15 mouse cellular contexts compared by ENCODE assay signal in the genomic region with DNA sequence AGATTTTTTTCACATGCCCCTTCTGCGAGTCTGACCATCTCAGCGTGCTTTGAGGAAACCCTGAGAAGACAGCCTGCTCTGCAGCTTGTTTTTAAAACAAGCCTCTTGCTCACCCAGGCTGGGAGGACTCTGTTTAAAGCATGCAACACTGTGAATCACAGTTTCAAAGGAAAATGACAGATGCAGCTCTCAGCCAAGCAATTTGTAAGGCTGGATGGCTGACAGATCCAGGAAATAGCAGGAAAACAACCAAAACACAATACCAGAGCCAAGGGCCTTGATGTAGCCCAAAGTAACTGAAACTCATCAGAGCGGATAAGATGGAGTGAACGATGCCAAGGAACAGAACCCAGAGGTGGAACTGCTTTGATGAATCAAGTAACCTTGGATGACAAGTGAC. TPM values are rescaled to one million over a fixed set of nuclear protein-coding genes. Genes with fewer than 3 reads are reported as not detected.
A peak's percentile ranks its signal among the peaks of the same experiment; 100 is the strongest.
DNase-seq lines count a peak whose midpoint lies in the region; ATAC-seq lines count a peak whose summit lies in the region.
"Had no signal": no experiment of that assay in that cellular context is flagged by ENCODE, and none has a peak within 500 bp of the region (broad histone marks: within the 10 kb centered on the region; RNA-seq: fewer than 3 reads in every experiment).

No protein-coding gene starts in this region.

- peaks cover 13% of the 10 kb centered on the region for H3K4me1 ChIP-seq in forebrain, embryonic 15.5 days
- H3K4me1 ChIP-seq in forebrain, embryonic 12.5 days = no peaks in the 10 kb centered on the region
- no peaks in the 10 kb centered on the region for H3K4me1 ChIP-seq in heart, embryonic 11.5 days (ENCODE audit: control insufficient read depth, insufficient read depth, low read length)
- H3K4me1 ChIP-seq: liver, embryonic 15.5 days; midbrain, embryonic 13.5 days had no signal

- H3K9ac ChIP-seq in forebrain, embryonic 15.5 days (replicated peaks) = no peak overlapping the region
- no peak overlapping the region for H3K9ac ChIP-seq in forebrain, embryonic 12.5 days
- H3K9ac ChIP-seq in heart, embryonic 11.5 days (ENCODE audit: low read depth, low read length) = no peak overlapping the region
- H3K9ac ChIP-seq: liver, embryonic 15.5 days; midbrain, embryonic 13.5 days had no signal

- no peaks in the 10 kb centered on the region for H3K36me3 ChIP-seq in forebrain, embryonic 15.5 days
- no peaks in the 10 kb centered on the region for H3K36me3 ChIP-seq in forebrain, embryonic 12.5 days (replicated peaks)
- H3K36me3 ChIP-seq in heart, embryonic 11.5 days (ENCODE audit: control insufficient read depth, insufficient read depth, low read length) = no peaks in the 10 kb centered on the region
- H3K36me3 ChIP-seq: liver, embryonic 15.5 days; midbrain, embryonic 13.5 days had no signal

- H3K4me2 ChIP-seq in forebrain, embryonic 15.5 days (replicated peaks) = no peak overlapping the region
- no peak overlapping the region for H3K4me2 ChIP-seq in forebrain, embryonic 12.5 days
- H3K4me2 ChIP-seq in heart, embryonic 11.5 days = no peak overlapping the region
- H3K4me2 ChIP-seq: liver, embryonic 15.5 days; midbrain, embryonic 13.5 days had no signal

- 37% methylated on average over 4 of the region's 4 CpGs for WGBS in forebrain, embryonic 15.5 days
- 77% methylated on average over 4 of the region's 4 CpGs for WGBS in forebrain, embryonic 12.5 days
- WGBS in heart, embryonic 11.5 days (ENCODE audit: insufficient replicate concordance) = 50% methylated on average over 4 of the region's 4 CpGs

- no peak overlapping the region for H3K4me3 ChIP-seq in forebrain, embryonic 15.5 days
- H3K4me3 ChIP-seq in forebrain, embryonic 12.5 days (replicated peaks) = no peak overlapping the region
- H3K4me3 ChIP-seq in heart, embryonic 11.5 days (ENCODE audit: low read depth, low read length) = no peak overlapping the region
- H3K4me3 ChIP-seq: liver, embryonic 15.5 days; midbrain, embryonic 13.5 days had no signal

- DNase-seq in NIH3T3 (ENCODE audit: low read depth) = peak; percentile 51
- peak; percentile 36 to 45 for DNase-seq in cerebellum, postnatal 14 days
- peak; percentile 7 to 23 for DNase-seq in layer of hippocampus, postnatal 25 days (ENCODE audit: extremely low spot score in 1 of 2, low spot score in 1 of 2)
- DNase-seq in yolk sac, embryonic 10.5 days (ENCODE audit: low spot score) = no peak
- DNase-seq in natural killer cell, adult 2 months (ENCODE audit: low spot score in 2 of 2) = no peak
- DNase-seq: adrenal gland, postnatal 36 days; embryo, embryonic 11 days; thymus, postnatal 4 days had no signal

- H3K27me3 ChIP-seq in forebrain, embryonic 15.5 days = 0 out of 2 replicates have a peak, but pooled peaks cover 3% of the 10 kb centered on the region
- H3K27me3 ChIP-seq in forebrain, embryonic 12.5 days = no peaks in the 10 kb centered on the region
- H3K27me3 ChIP-seq in heart, embryonic 11.5 days (ENCODE audit: control insufficient read depth, insufficient read depth, low read length) = no peaks in the 10 kb centered on the region
- H3K27me3 ChIP-seq: liver, embryonic 15.5 days; midbrain, embryonic 13.5 days had no signal

- H3K9me3 ChIP-seq in forebrain, embryonic 15.5 days = no peaks in the 10 kb centered on the region
- no peaks in the 10 kb centered on the region for H3K9me3 ChIP-seq in forebrain, embryonic 12.5 days
- H3K9me3 ChIP-seq in heart, embryonic 11.5 days (replicated peaks; ENCODE audit: control insufficient read depth, low read length) = no peaks in the 10 kb centered on the region
- H3K9me3 ChIP-seq: liver, embryonic 15.5 days; midbrain, embryonic 13.5 days had no signal

- peak; percentile 75; the same call in 1 of the 2 replicates for ATAC-seq in forebrain, embryonic 15.5 days (replicated peaks)
- ATAC-seq in forebrain, embryonic 12.5 days (ENCODE audit: low FRiP score) = no peak
- no peak for ATAC-seq in heart, embryonic 11.5 days (replicated peaks; ENCODE audit: insufficient number of reproducible peaks, low FRiP score, low TSS enrichment)
- ATAC-seq: inflammation-experienced regulatory T-cells, adult 6 months; midbrain, embryonic 13.5 days; Patski had no signal

- peak overlapping the region; percentile 29; the same call in 1 of the 2 replicates for H3K27ac ChIP-seq in forebrain, embryonic 15.5 days (replicated peaks)
- no peak overlapping the region for H3K27ac ChIP-seq in forebrain, embryonic 12.5 days
- no peak overlapping the region for H3K27ac ChIP-seq in heart, embryonic 11.5 days (ENCODE audit: low read depth, low read length)
- H3K27ac ChIP-seq: liver, embryonic 15.5 days; midbrain, embryonic 13.5 days had no signal

RNA-seq across cellular contexts. Expression of gene Pard3, which starts 24.8 kb away (rescaled TPM):
- 18.0 and 18.6 TPM in 2 replicates for polyA plus RNA-seq in forebrain, embryonic 15.5 days (2015; fragmentation: Nextera tagmentation; extraction: Ambion mirVana)
- polyA plus RNA-seq in forebrain, embryonic 12.5 days (2016; fragmentation: Nextera tagmentation; extraction: Ambion mirVana) = 37.0 and 37.8 TPM in 2 replicates
- 10 to 100 TPM; 21.8 to 22.7 TPM for total RNA-seq in layer of hippocampus, postnatal 25 days (2021)
- polyA plus RNA-seq in heart, embryonic 11.5 days (2014; fragmentation: Nextera tagmentation; extraction: Ambion mirVana) = 23.3 and 24.0 TPM in 2 replicates
- polyA plus RNA-seq: inflammation-experienced regulatory T-cells, adult 6 months had no signal

Comparison
In these comparisons a context has a peak if more than half of its experiments do, and no peak if none do; other contexts are left out.
1. DNase-seq: peak in NIH3T3 (single experiment), cerebellum, postnatal 14 days (2 of 2) and layer of hippocampus, postnatal 25 days (2 of 2); none in yolk sac, embryonic 10.5 days (single experiment) and natural killer cell, adult 2 months (0 of 2).